ENCODE assay signal across 8 mouse cellular contexts in the genomic region with DNA sequence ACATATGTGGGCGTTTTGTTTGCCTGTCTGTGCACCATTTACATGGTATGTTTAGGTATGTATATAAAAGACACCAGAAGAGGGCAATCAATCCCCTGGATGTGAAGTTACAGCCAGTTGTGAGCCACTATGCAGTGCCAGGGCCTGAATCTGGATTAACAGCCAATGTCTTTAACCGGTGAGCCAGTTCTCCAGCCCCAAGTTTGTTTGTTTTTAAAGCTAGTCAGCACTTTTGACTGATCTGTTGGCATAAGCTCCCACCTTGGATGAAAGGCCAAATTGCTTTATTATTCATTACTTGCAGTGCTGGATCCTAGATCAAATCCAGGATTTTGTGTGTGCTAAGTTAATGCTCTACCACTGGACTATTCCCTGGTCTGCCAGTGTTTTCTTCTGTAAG. TPM values are rescaled to one million over a fixed set of nuclear protein-coding genes. Genes with fewer than 3 reads are reported as not detected.
DNase-seq lines count a peak whose midpoint lies in the region; ATAC-seq and TF ChIP-seq lines count a peak whose summit lies in the region.

No protein-coding gene starts in this region.

- no peak for ATAC-seq in megakaryocyte, adult 5-6 weeks (ENCODE audit: poor library complexity, severe bottlenecking)
- ATAC-seq in embryonic facial prominence, embryonic 14.5 days (ENCODE audit: low read depth) = no peak
- ATAC-seq in granulocyte monocyte progenitor cell, adult 5-6 weeks (replicated peaks; ENCODE audit: poor library complexity, severe bottlenecking) = no peak

- TF ChIP-seq CTCF in olfactory bulb, adult 2 months (IDR thresholded peaks at IDR 0.05; ENCODE audit: insufficient read depth, low read depth, low read length) = no peak

- WGBS in embryonic facial prominence, embryonic 14.5 days = 36% methylated on average over 2 of the region's 2 CpGs
- 28% methylated on average over 2 of the region's 2 CpGs for WGBS in olfactory bulb, adult 2 months

- TF ChIP-seq POLR2A in olfactory bulb, adult 2 months (IDR thresholded peaks at IDR 0.05; ENCODE audit: insufficient read depth, low read depth, low read length) = no peak

- no peaks in the 10 kb centered on the region for H3K27me3 ChIP-seq in megakaryocyte, embryonic 14.5 days (replicated peaks)
- no peaks in the 10 kb centered on the region for H3K27me3 ChIP-seq in embryonic facial prominence, embryonic 14.5 days (replicated peaks; ENCODE audit: control insufficient read depth, insufficient read depth, low read length)

- peak overlapping the region; percentile 75 for H3K4me2 ChIP-seq in embryonic facial prominence, embryonic 14.5 days (ENCODE audit: low read depth, low read length)

- H3K4me3 ChIP-seq in megakaryocyte, embryonic 14.5 days (replicated peaks) = peak overlapping the region; percentile 99
- peak overlapping the region; percentile 60 for H3K4me3 ChIP-seq in embryonic facial prominence, embryonic 14.5 days (ENCODE audit: low read depth, low read length)
- peak overlapping the region; percentile 84 for H3K4me3 ChIP-seq in olfactory bulb, adult 2 months (ENCODE audit: insufficient read depth, low read depth, low read length)

- H3K9me3 ChIP-seq in megakaryocyte, embryonic 14.5 days = no peaks in the 10 kb centered on the region
- H3K9me3 ChIP-seq in embryonic facial prominence, embryonic 14.5 days (ENCODE audit: control insufficient read depth, low read length) = no peaks in the 10 kb centered on the region

- DNase-seq in embryonic facial prominence, embryonic 14.5 days (ENCODE audit: low spot score) = no peak
- DNase-seq in kidney, postnatal 14 days = peak; percentile 47
- no peak for DNase-seq in testis, postnatal 14 days (ENCODE audit: low spot score)
- DNase-seq in adrenal gland, postnatal 36 days = no peak

- H3K27ac ChIP-seq in embryonic facial prominence, embryonic 14.5 days (replicated peaks; ENCODE audit: low read depth, low read length) = no peak overlapping the region
- no peak overlapping the region for H3K27ac ChIP-seq in olfactory bulb, adult 2 months (ENCODE audit: insufficient read depth, low read depth, low read length)

- peak overlapping the region; percentile 68; the same call in 1 of the 2 replicates for H3K9ac ChIP-seq in embryonic facial prominence, embryonic 14.5 days (ENCODE audit: low read depth, low read length)

- peaks cover 2% of the 10 kb centered on the region for H3K36me3 ChIP-seq in megakaryocyte, embryonic 14.5 days (replicated peaks; ENCODE audit: low read length)
- H3K36me3 ChIP-seq in embryonic facial prominence, embryonic 14.5 days (ENCODE audit: control insufficient read depth, insufficient read depth, low read length) = no peaks in the 10 kb centered on the region

- H3K4me1 ChIP-seq in megakaryocyte, embryonic 14.5 days = peaks cover 42% of the 10 kb centered on the region
- peaks cover 3% of the 10 kb centered on the region; the same call in 1 of the 2 replicates for H3K4me1 ChIP-seq in embryonic facial prominence, embryonic 14.5 days (ENCODE audit: control insufficient read depth, insufficient read depth, low read length)
- H3K4me1 ChIP-seq in olfactory bulb, adult 2 months (ENCODE audit: control insufficient read depth, insufficient read depth, low read length) = peaks cover 5% of the 10 kb centered on the region

RNA-seq across cellular contexts. Expression of a gene that starts 1.3 kb away (rescaled TPM):
- 9.4 and 30.4 TPM in 2 replicates for polyA plus RNA-seq in megakaryocyte, embryonic 14.5 days (2012; ENCODE audit: insufficient read depth, low replicate concordance)
- total RNA-seq in megakaryocyte, adult 5-6 weeks (2015) = 6.0 and 6.3 TPM in 2 replicates
- total RNA-seq in megakaryocyte, adult 5-6 weeks (2017) = 4.3 and 6.1 TPM in 2 replicates
- polyA plus RNA-seq in embryonic facial prominence, embryonic 14.5 days (2014; fragmentation: Nextera tagmentation; extraction: Ambion mirVana) = 21.8 and 23.4 TPM in 2 replicates
- polyA plus RNA-seq in olfactory bulb, adult 2 months (2012; ENCODE audit: insufficient read depth, insufficient read length, low replicate concordance, missing spikeins) = 119 TPM in 1 of 2 replicates, not detected in the other
- total RNA-seq in granulocyte monocyte progenitor cell, adult 5-6 weeks (2014; fragmentation: Nextera tagmentation) = 14.1 and 16.8 TPM in 2 replicates
- total RNA-seq in granulocyte monocyte progenitor cell, adult 5-6 weeks (2017) = 3.3 and 5.0 TPM in 2 replicates
- total RNA-seq in adrenal gland, postnatal 36 days (2021) = 10 to 100 TPM; 69.7 to 87.6 TPM

RNA-seq across cellular contexts. Expression of a gene that starts 1.7 kb away (rescaled TPM):
- not detected in 2 replicates for polyA plus RNA-seq in megakaryocyte, embryonic 14.5 days (2012; ENCODE audit: insufficient read depth, low replicate concordance)
- total RNA-seq in megakaryocyte, adult 5-6 weeks (2015) = 0.16 TPM in 1 of 2 replicates, not detected in the other
- 0.11 and 0.98 TPM in 2 replicates for total RNA-seq in megakaryocyte, adult 5-6 weeks (2017)
- 4.2 and 7.9 TPM in 2 replicates for polyA plus RNA-seq in embryonic facial prominence, embryonic 14.5 days (2014; fragmentation: Nextera tagmentation; extraction: Ambion mirVana)
- polyA plus RNA-seq in olfactory bulb, adult 2 months (2012; ENCODE audit: insufficient read depth, insufficient read length, low replicate concordance, missing spikeins) = not detected in 2 replicates
- 1.8 TPM in 1 of 2 replicates, not detected in the other for total RNA-seq in granulocyte monocyte progenitor cell, adult 5-6 weeks (2014; fragmentation: Nextera tagmentation)
- total RNA-seq in granulocyte monocyte progenitor cell, adult 5-6 weeks (2017) = 0.52 and 1.2 TPM in 2 replicates
- total RNA-seq in adrenal gland, postnatal 36 days (2021) = 1 to 10 TPM; 1.5 to 1.8 TPM
